Mouse (Mus musculus) midbrain, postnatal 0 days (tissue): Measurements from ENCODE around the gene Spata31d1d. TPM values are rescaled to one million over a fixed set of nuclear protein-coding genes. Genes with fewer than 3 reads are reported as not detected.
"Not testable (repeated sequence)": the region's sequence is repeated elsewhere in the genome, so short reads cannot be mapped to it uniquely, and the experiment has no call there.

Experiments used
- ATAC-seq: fragments of 200-750 bp; cut with Nextera tagmentation; 2 replicates; pipeline ENCODE4 v1.8.0; 2017; ENCODE audit warnings: moderate number of reproducible peaks, mild to moderate bottlenecking, moderate TSS enrichment, moderate library complexity; ENCODE audit not compliant: low FRiP score
- DNase-seq: peaks from one replicate; pipeline ENCODE4 v3.0.0-alpha.2; 2015; ENCODE audit warnings: low spot score
- H3K27ac ChIP-seq: fragments of 300-500 bp; sonication (generic); 2 replicates; pipeline ENCODE4 v1.5.1; 2014; ENCODE audit warnings: low read depth, mild to moderate bottlenecking, low read length, mixed read lengths
- H3K27me3 ChIP-seq: fragments of 300-500 bp; sonication (generic); 2 replicates; pipeline ENCODE4 v1.6.1; 2014; ENCODE audit warnings: low read length, control low read depth, mixed read lengths; ENCODE audit not compliant: insufficient read depth
- H3K36me3 ChIP-seq: fragments of 300-500 bp; sonication (generic); 2 replicates; pipeline ENCODE4 v1.6.1; 2014; ENCODE audit warnings: low read length, control low read depth, mixed read lengths; ENCODE audit not compliant: insufficient read depth
- H3K4me1 ChIP-seq: fragments of 300-500 bp; sonication (generic); 2 replicates; pipeline ENCODE4 v1.6.1; 2014; ENCODE audit warnings: mild to moderate bottlenecking, control low read depth, antibody characterized with exemption, low read length, mixed read lengths; ENCODE audit not compliant: insufficient read depth
- H3K4me2 ChIP-seq: fragments of 300-500 bp; sonication (generic); 2 replicates; pipeline ENCODE4 v1.6.1; 2014; ENCODE audit warnings: low read depth, mild to moderate bottlenecking, low read length, mixed read lengths; ENCODE audit not compliant: poor library complexity, severe bottlenecking
- H3K4me3 ChIP-seq: fragments of 300-500 bp; sonication (generic); 2 replicates; pipeline ENCODE4 v1.5.1; 2014; ENCODE audit warnings: low read depth, mild to moderate bottlenecking, low read length, moderate library complexity
- H3K9ac ChIP-seq: fragments of 300-500 bp; sonication (generic); replicated peaks from 2 replicates; pipeline ENCODE4 v1.6.1; 2014; ENCODE audit warnings: mild to moderate bottlenecking, low read length, moderate library complexity, mixed read lengths; ENCODE audit not compliant: poor library complexity, severe bottlenecking
- H3K9me3 ChIP-seq: fragments of 300-500 bp; sonication (generic); 2 replicates; pipeline ENCODE4 v1.6.1; 2016; ENCODE audit warnings: low read length, control low read depth
- CTCF ChIP-seq: IDR thresholded peaks from 2 replicates; pipeline ENCODE4 v1.5.1; 2016; ENCODE audit warnings: antibody characterized with exemption, mild to moderate bottlenecking
- WGBS: fragments of 180-500 bp; shearing (Covaris S2); extraction: QIAGEN DNeasy Blood & Tissue Kit; methylation state at CpG from one replicate; pipeline ENCODE4 v1.1.7; 2014; 5-methylcytosine and 5-hydroxymethylcytosine counted together
- polyA plus RNA-seq: library from polyadenylated mRNA; unstranded; fragments of >200 nt; fragmentation: Nextera tagmentation; extraction: Ambion mirVana; gene quantifications from 2 replicates; pipeline ENCODE4 v1.2.1, GENCODE M21; 2015
- total RNA-seq: library from RNA; depleted of rRNA; stranded (reverse); fragments of >200 nt; gene quantifications from 2 replicates; pipeline ENCODE4 v1.2.3, GENCODE M21; 2014; rRNA removed

Spata31d1d gene
- total RNA-seq (0.14 TPM in 1 of 2 replicates, not detected in the other), polyA plus RNA-seq (not detected in 2 replicates)

DNA sequence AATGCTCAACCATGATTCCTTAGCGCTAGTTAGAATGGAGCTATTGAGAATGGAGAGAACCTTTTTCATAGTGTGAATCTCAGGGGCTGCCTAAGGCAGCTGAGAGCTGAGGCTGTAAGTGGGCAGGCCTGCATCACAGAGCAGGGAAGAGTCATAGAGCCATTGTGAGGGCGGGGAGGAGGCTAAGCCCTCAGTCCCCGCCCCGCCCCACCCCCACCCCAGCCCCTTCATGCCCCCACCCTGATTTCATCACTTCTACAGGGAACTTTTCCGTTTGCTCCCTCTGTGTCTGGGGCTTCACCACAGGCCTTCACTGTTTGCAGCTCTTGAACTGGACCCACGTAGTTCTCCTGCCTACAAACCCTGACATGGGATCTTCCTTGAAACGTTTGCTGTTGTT, at the start of gene Spata31d1d:
Spata31d1d (minus strand) TSS at position 101 of the 400 bp plus-strand sequence.
- Histone ChIP-seq H3K4me2 (no peak within 1 kb of the TSS), H3K27me3 (no peaks in the 10 kb centered on the region), H3K27ac (no peak within 1 kb of the TSS), H3K36me3 (no peaks in the 10 kb centered on the region), H3K4me1 (no peaks in the 10 kb centered on the region), H3K9ac (no peak within 1 kb of the TSS), H3K9me3 (no peaks in the 10 kb centered on the region), H3K4me3 (no peak within 1 kb of the TSS)
- 48% methylated on average over 5 of the region's 7 CpGs for WGBS
- DNase-seq (no peak), ATAC-seq (no peak)
- no peak for TF ChIP-seq CTCF

GRCm38 (mm10) chr13:59779744-59780264, 48.3 kb upstream of the Spata31d1d start:
- not testable (repeated sequence) for DNase-seq, H3K4me1 ChIP-seq, H3K27ac ChIP-seq, H3K27me3 ChIP-seq, ATAC-seq, H3K4me2 ChIP-seq, H3K9me3 ChIP-seq, H3K4me3 ChIP-seq, H3K9ac ChIP-seq
- peak; percentile 33 for TF ChIP-seq CTCF
- WGBS: 93% methylated on average over 1 of the region's 1 CpGs
- peaks cover 78% of the 10 kb centered on the region for H3K36me3 ChIP-seq

DNA sequence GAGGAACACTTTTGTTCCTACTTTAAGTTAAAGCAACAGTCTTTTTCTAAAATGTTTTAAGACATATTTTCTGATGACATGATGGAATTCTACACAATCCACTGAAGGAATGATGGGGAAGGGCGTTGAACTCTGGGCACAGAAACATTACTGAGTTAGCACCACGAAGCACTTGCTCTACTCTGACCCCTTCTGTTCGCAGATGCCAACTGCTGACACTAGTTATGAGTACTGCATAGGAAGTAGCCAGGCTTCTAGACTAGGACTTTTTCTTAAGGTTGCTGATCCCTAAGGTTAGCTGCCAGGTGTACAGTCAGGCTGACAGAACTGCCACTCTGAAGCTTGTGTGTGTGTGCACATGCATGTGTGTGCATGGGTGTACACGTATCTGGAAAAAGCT, 47.7 kb upstream of the Spata31d1d start:
- H3K27ac ChIP-seq: no peak overlapping the region
- H3K4me2 ChIP-seq: no peak overlapping the region
- TF ChIP-seq CTCF: peak; percentile 48
- H3K4me3 ChIP-seq: no peak overlapping the region
- WGBS: 87% methylated on average over 4 of the region's 4 CpGs
- H3K36me3 ChIP-seq: peaks cover 74% of the 10 kb centered on the region
- no peak for DNase-seq
- H3K9me3 ChIP-seq: no peaks in the 10 kb centered on the region
- no peaks in the 10 kb centered on the region for H3K4me1 ChIP-seq
- no peaks in the 10 kb centered on the region for H3K27me3 ChIP-seq
- H3K9ac ChIP-seq: no peak overlapping the region
- ATAC-seq: no peak

GRCm38 (mm10) chr13:59775168-59775567, 43.6 kb upstream of the Spata31d1d start:
- Histone ChIP-seq H3K27me3 (no peaks in the 10 kb centered on the region), H3K27ac (no peak overlapping the region), H3K9me3 (no peaks in the 10 kb centered on the region), H3K4me3 (no peak overlapping the region), H3K4me1 (no peaks in the 10 kb centered on the region), H3K36me3 (peaks cover 44% of the 10 kb centered on the region), H3K4me2 (no peak overlapping the region), H3K9ac (no peak overlapping the region)
- TF ChIP-seq CTCF: no peak
- WGBS: 82% methylated on average over 3 of the region's 3 CpGs
- DNase-seq: no peak
- no peak for ATAC-seq

GRCm38 (mm10) chr13:59771257-59771656, 39.7 kb upstream of the Spata31d1d start:
- WGBS: 49% methylated on average over 9 of the region's 9 CpGs
- H3K9me3 ChIP-seq: no peaks in the 10 kb centered on the region
- no peak overlapping the region for H3K4me3 ChIP-seq
- TF ChIP-seq CTCF: no peak
- no peaks in the 10 kb centered on the region for H3K27me3 ChIP-seq
- DNase-seq (peak; percentile 58), ATAC-seq (no peak)
- H3K36me3 ChIP-seq: peaks cover 25% of the 10 kb centered on the region
- H3K27ac ChIP-seq: peak overlapping the region; percentile 97; the same call in 1 of the 2 replicates
- H3K9ac ChIP-seq: no peak overlapping the region
- H3K4me2 ChIP-seq: no peak overlapping the region
- peaks cover 3% of the 10 kb centered on the region; the same call in 1 of the 2 replicates for H3K4me1 ChIP-seq

- DNase-seq (no peak), ATAC-seq (no peak)
- H3K36me3 ChIP-seq: peaks cover 21% of the 10 kb centered on the region
- H3K9ac ChIP-seq: no peak overlapping the region; the same call in 1 of the 2 replicates
- peak overlapping the region; percentile 97 for H3K27ac ChIP-seq
- H3K4me3 ChIP-seq: peak overlapping the region; percentile 87
- peaks cover 3% of the 10 kb centered on the region; the same call in 1 of the 2 replicates for H3K4me1 ChIP-seq
- H3K27me3 ChIP-seq: no peaks in the 10 kb centered on the region
- no peaks in the 10 kb centered on the region for H3K9me3 ChIP-seq
- peak overlapping the region; percentile 68 for H3K4me2 ChIP-seq
- 65% methylated on average over 9 of the region's 9 CpGs for WGBS
- no peak for TF ChIP-seq CTCF
Measured at GRCm38 (mm10) chr13:59770847-59771246, 39.3 kb upstream of the Spata31d1d start.
